Mouse (Mus musculus) stomach, embryonic 16.5 days (tissue): ENCODE results near the gene Hapln4. TPM values are rescaled to one million over a fixed set of nuclear protein-coding genes. Genes with fewer than 3 reads are reported as not detected.

ENCODE experiments used
- ATAC-seq: fragments of 200-750 bp; cut with Nextera tagmentation; 2 replicates; pipeline ENCODE4 v1.8.0; 2017; ENCODE audit warnings: moderate number of reproducible peaks, moderate TSS enrichment; ENCODE audit not compliant: insufficient read depth, low FRiP score
- H3K27ac ChIP-seq: fragments of 300-500 bp; sonication (generic); 2 replicates; pipeline ENCODE4 v1.5.1; 2014; ENCODE audit warnings: low read length
- H3K27me3 ChIP-seq: fragments of 300-500 bp; sonication (generic); 2 replicates; pipeline ENCODE4 v1.6.1; 2014; ENCODE audit warnings: low read length, control low read depth, mixed read lengths; ENCODE audit not compliant: control insufficient read depth, insufficient read depth
- H3K36me3 ChIP-seq: fragments of 300-500 bp; sonication (generic); 2 replicates; pipeline ENCODE4 v1.6.1; 2014; ENCODE audit warnings: low read length; ENCODE audit not compliant: control insufficient read depth, insufficient read depth
- H3K4me1 ChIP-seq: fragments of 300-500 bp; sonication (generic); 2 replicates; pipeline ENCODE4 v1.6.1; 2014; ENCODE audit warnings: low read length, control low read depth, mixed read lengths; ENCODE audit not compliant: control insufficient read depth, insufficient read depth
- H3K4me2 ChIP-seq: fragments of 300-500 bp; sonication (generic); 2 replicates; pipeline ENCODE4 v1.6.1; 2014; ENCODE audit warnings: low read depth, low read length, mixed read lengths
- H3K4me3 ChIP-seq: fragments of 300-500 bp; sonication (generic); replicated peaks from 2 replicates; pipeline ENCODE4 v1.5.1; 2014; ENCODE audit warnings: mild to moderate bottlenecking, low read length
- H3K9ac ChIP-seq: fragments of 300-500 bp; sonication (generic); 2 replicates; pipeline ENCODE4 v1.6.1; 2014; ENCODE audit warnings: low read length
- H3K9me3 ChIP-seq: fragments of 300-500 bp; sonication (generic); replicated peaks from 2 replicates; pipeline ENCODE4 v1.6.1; 2016; ENCODE audit warnings: low read length, control low read depth; ENCODE audit not compliant: control insufficient read depth
- WGBS: fragments of 180-500 bp; shearing (Covaris S2); extraction: QIAGEN DNeasy Blood & Tissue Kit; methylation state at CpG from one replicate; pipeline ENCODE4 v1.1.7; 2014; 5-methylcytosine and 5-hydroxymethylcytosine counted together
- polyA plus RNA-seq: library from polyadenylated mRNA; unstranded; fragments of >200 nt; fragmentation: Nextera tagmentation; extraction: Ambion mirVana; gene quantifications from 2 replicates; pipeline ENCODE4 v1.2.1, GENCODE M21; 2015

Hapln4 gene
- polyA plus RNA-seq, 1 experiment from 2014 or later, result 0.28 TPM

GRCm38 (mm10) chr8:70129309-70129952 lies 46.2 kb downstream of the Hapln4 start:
- H3K36me3 ChIP-seq, result no peaks in the 10 kb centered on the region; the same call in 1 of the 2 replicates
- 62% methylated on average over 9 of the region's 9 CpGs for WGBS
- no peaks in the 10 kb centered on the region for H3K9me3 ChIP-seq
- H3K4me3 ChIP-seq, result no peak overlapping the region
- no peak for ATAC-seq
- H3K4me1 ChIP-seq, result no peaks in the 10 kb centered on the region
- no peaks in the 10 kb centered on the region for H3K27me3 ChIP-seq
- no peak overlapping the region for H3K9ac ChIP-seq
- 0 out of 2 replicates have a peak overlapping the region, but pooled peaks have one; percentile 15 for H3K27ac ChIP-seq
- H3K4me2 ChIP-seq, result no peak overlapping the region

GRCm38 (mm10) chr8:70130066-70130465 lies 46.8 kb downstream of the Hapln4 start:
- Histone ChIP-seq H3K4me1 (no peaks in the 10 kb centered on the region), H3K27me3 (no peaks in the 10 kb centered on the region), H3K9me3 (no peaks in the 10 kb centered on the region), H3K9ac (no peak overlapping the region), H3K36me3 (no peaks in the 10 kb centered on the region; the same call in 1 of the 2 replicates), H3K4me2 (no peak overlapping the region), H3K4me3 (no peak overlapping the region), H3K27ac (no peak overlapping the region)
- no peak for ATAC-seq
- WGBS, result 82% methylated on average over 3 of the region's 3 CpGs

GRCm38 (mm10) chr8:70131166-70131883 lies 48.1 kb downstream of the Hapln4 start, which contains the start of gene Nr2c2ap:
Gene Nr2c2ap (plus strand): TSS chr8:70131333.
- Histone ChIP-seq H3K27ac (0 out of 2 replicates have a peak within 1 kb of the TSS, but pooled peaks have one; percentile 19), H3K27me3 (no peaks in the 10 kb centered on the region), H3K4me3 (peak within 1 kb of the TSS; percentile 82), H3K9ac (peak within 1 kb of the TSS; percentile 87), H3K4me1 (no peaks in the 10 kb centered on the region), H3K36me3 (no peaks in the 10 kb centered on the region; the same call in 1 of the 2 replicates), H3K9me3 (no peaks in the 10 kb centered on the region), H3K4me2 (peak within 1 kb of the TSS; percentile 69)
- ATAC-seq, result peak; percentile 85
- WGBS, result 1% methylated on average over 37 of the region's 37 CpGs

GRCm38 (mm10) chr8:70134086-70134485 lies 50.8 kb downstream of the Hapln4 start:
- Histone ChIP-seq H3K27me3 (no peaks in the 10 kb centered on the region), H3K9me3 (no peaks in the 10 kb centered on the region), H3K4me2 (no peak overlapping the region), H3K36me3 (no peaks in the 10 kb centered on the region; the same call in 1 of the 2 replicates), H3K4me3 (no peak overlapping the region), H3K4me1 (peaks cover 8% of the 10 kb centered on the region; the same call in 1 of the 2 replicates), H3K9ac (no peak overlapping the region), H3K27ac (no peak overlapping the region)
- no peak for ATAC-seq
- WGBS, result 87% methylated on average over 5 of the region's 5 CpGs

- Histone ChIP-seq H3K9me3 (no peaks in the 10 kb centered on the region), H3K27me3 (no peaks in the 10 kb centered on the region)
- 88% methylated on average over 9 of the region's 9 CpGs for WGBS
Observed at GRCm38 (mm10) chr8:70134931-70135330, 51.7 kb downstream of the Hapln4 start.

GRCm38 (mm10) chr8:70136591-70136990 lies 53.3 kb downstream of the Hapln4 start:
- 93% methylated on average over 4 of the region's 4 CpGs for WGBS
- H3K36me3 ChIP-seq, result no peaks in the 10 kb centered on the region; the same call in 1 of the 2 replicates
- H3K4me1 ChIP-seq, result peaks cover 15% of the 10 kb centered on the region
- no peaks in the 10 kb centered on the region for H3K9me3 ChIP-seq
- no peak overlapping the region for H3K27ac ChIP-seq
- H3K4me3 ChIP-seq, result no peak overlapping the region
- no peak overlapping the region for H3K9ac ChIP-seq
- no peak overlapping the region for H3K4me2 ChIP-seq
- H3K27me3 ChIP-seq, result no peaks in the 10 kb centered on the region
- ATAC-seq, result no peak

More at GRCm38 (mm10) chr8:70134931-70135330, 51.7 kb downstream of the Hapln4 start:
- Histone ChIP-seq H3K27ac (no peak overlapping the region), H3K4me2 (no peak overlapping the region), H3K9ac (no peak overlapping the region), H3K4me3 (no peak overlapping the region), H3K4me1 (peaks cover 8% of the 10 kb centered on the region; the same call in 1 of the 2 replicates), H3K36me3 (no peaks in the 10 kb centered on the region; the same call in 1 of the 2 replicates)
- ATAC-seq, result no peak

- Histone ChIP-seq H3K9me3 (no peaks in the 10 kb centered on the region), H3K27ac (no peak overlapping the region), H3K9ac (peak overlapping the region; percentile 78), H3K4me1 (peaks cover 15% of the 10 kb centered on the region), H3K4me3 (peak overlapping the region; percentile 65), H3K4me2 (peak overlapping the region; percentile 70; the same call in 1 of the 2 replicates), H3K27me3 (no peaks in the 10 kb centered on the region), H3K36me3 (peaks cover 1% of the 10 kb centered on the region)
- 67% methylated on average over 4 of the region's 4 CpGs for WGBS
- no peak for ATAC-seq
Observed at GRCm38 (mm10) chr8:70137890-70138289, 54.6 kb downstream of the Hapln4 start.

- peak; percentile 98 for ATAC-seq
- Histone ChIP-seq H3K36me3 (peaks cover 7% of the 10 kb centered on the region; the same call in 1 of the 2 replicates), H3K27me3 (no peaks in the 10 kb centered on the region), H3K9me3 (no peaks in the 10 kb centered on the region), H3K4me2 (peak within 1 kb of the TSS; percentile 70), H3K9ac (peak within 1 kb of the TSS; percentile 78), H3K4me3 (peak within 1 kb of the TSS; percentile 65), H3K27ac (peak within 1 kb of the TSS; percentile 78), H3K4me1 (peaks cover 15% of the 10 kb centered on the region)
- under 1% methylated on average over 46 of the region's 46 CpGs for WGBS
Observed at GRCm38 (mm10) chr8:70139026-70139857, 56.0 kb downstream of the Hapln4 start, which contains the start of the genes Rfxank, Borcs8 and Mef2b. Gene Rfxank (minus strand): TSS chr8:70139154. Gene Borcs8 (plus strand): TSS chr8:70139499. Gene Mef2b (plus strand): TSS chr8:70139711.
